Mouse (Mus musculus): ENCODE data around the gene Trim46.
"Not testable (repeated sequence)": the region's sequence is repeated elsewhere in the genome, so short reads cannot be mapped to it uniquely, and the experiment has no call there.

Gene Trim46

GRCm38 (mm10) chr3:89232614-89233013, 13.5 kb downstream of the Trim46 start:
- no peak for DNase-seq (ENCODE audit: low read depth)

- no peak for DNase-seq (ENCODE audit: low read depth)
Measured at GRCm38 (mm10) chr3:89231772-89232275, 14.3 kb downstream of the Trim46 start.

DNA sequence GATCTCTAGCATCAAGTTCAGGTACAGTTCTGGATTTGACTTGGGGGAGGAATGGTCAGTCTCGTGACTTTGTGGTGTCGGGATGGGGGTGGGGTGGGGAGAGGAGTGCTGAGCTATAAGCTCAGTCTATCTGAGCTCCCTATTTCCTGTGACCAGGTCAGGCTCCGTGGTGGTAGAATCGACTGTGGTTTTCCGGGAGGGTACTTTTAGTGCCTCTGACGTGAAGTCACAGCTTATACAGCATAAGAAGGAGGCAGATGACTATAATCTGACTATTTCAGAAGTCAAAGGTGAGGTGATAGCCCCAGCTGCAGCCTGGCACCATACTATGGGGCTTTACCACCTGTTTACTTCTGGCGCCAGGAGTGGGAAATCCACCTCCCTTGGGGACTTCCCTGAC, 14.8 kb downstream of the Trim46 start:
- no peak for DNase-seq (ENCODE audit: low read depth)

DNA sequence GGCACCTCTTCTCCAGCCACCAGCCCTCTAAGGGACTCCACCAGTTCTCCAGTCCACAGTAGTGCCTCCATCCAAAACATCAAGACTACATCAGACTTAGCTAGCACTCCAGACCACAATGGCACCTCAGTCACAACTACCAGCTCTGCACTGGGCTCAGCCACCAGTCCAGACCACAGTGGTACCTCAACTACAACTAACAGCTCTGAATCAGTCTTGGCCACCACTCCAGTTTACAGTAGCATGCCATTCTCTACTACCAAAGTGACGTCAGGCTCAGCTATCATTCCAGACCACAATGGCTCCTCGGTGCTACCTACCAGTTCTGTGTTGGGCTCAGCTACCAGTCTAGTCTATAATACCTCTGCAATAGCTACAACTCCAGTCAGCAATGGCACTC, 15.5 kb downstream of the Trim46 start:
- no peak for DNase-seq (ENCODE audit: low read depth)

DNA sequence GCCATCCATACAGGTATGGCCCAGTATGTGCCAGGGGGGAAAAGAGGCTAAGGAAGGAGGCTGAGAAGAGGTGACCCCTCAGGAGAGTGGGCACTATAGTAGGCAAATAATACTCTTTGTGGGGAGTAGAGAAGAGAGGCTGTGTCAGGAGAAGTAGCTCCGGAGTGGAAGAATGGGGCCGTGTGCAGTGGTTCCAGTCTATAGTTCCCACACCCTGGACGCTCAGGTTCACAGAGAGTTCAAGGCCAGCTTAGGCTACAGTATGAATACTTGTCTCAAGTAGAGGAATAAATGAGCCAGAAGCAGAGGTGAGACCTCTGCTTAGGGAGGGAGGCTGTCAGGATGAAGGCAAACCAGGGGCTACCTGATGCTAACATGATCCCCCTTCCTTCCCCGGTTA, 16.8 kb downstream of the Trim46 start:
- DNase-seq (ENCODE audit: low read depth) = no peak

DNA sequence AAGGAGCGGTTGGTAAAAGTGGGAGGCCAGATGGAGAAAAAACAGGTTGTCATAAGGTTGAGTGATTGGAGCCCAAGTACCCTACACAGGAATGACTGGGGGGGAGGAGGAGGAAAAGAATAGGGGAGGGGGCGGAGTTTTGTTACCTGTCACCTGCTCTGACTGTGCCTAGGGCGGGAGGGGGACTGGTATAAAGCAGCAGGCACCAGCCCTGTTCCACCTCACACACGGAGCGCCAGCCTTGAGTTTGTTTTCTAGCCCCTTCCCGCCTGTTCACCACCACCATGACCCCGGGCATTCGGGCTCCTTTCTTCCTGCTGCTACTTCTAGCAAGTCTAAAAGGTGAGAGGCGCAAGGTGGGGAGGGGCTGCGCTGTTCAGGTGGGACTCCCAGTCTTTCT, 17.3 kb downstream of the Trim46 start, which contains the start of gene Muc1:
Muc1 (plus strand) TSS at position 222 of the 400 bp plus-strand sequence.
- no peak for DNase-seq (ENCODE audit: low read depth)

GRCm38 (mm10) chr3:89228180-89228549, 17.9 kb downstream of the Trim46 start:
- DNase-seq (ENCODE audit: low read depth) = peak; percentile 74

DNA sequence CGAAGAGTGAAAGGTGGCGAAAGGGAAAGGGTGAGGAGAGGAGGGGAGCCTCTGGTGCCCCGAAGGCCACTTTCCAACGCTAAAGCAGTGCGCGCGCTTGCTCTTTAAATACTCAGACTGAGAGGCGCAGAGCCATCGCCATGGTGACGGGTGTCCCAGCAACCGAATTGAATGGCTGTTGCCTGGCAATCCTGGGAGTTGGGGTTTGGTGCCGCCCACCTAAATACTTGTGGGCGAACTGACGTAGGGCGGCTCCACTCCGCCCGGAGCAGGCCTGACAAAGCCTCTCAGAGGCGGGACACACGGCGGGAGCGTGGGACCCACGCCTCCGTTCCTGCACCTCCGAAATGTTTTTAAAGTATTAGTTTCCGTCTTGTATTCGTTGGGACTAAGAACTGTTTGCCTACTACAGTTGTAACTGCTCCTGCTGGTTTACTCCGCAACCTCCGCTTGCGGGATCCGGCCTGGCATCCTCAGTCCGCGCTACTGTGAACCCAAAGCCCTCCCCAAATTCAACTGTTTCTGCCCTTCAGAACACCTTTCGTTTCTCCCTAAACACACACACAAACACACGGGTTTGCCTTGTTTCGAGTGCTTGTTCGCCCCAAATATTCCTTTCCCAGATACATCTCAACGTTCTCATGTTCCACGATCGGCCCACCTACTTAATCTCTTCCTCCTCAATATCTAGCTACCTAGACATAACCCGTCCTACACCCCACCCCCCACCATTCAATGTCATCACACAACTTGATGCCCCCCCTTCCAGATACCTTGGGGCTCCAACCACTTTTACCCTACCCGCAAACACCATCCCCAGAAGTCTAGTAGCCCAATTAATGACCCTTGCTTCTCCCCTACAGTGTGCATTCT, 18.6 kb downstream of the Trim46 start:
- peak; percentile 72 for DNase-seq (ENCODE audit: low read depth)

GRCm38 (mm10) chr3:89226900-89227299, 19.2 kb downstream of the Trim46 start, which contains the start of gene Mtx1:
TSS of gene Mtx1 (minus strand) at chr3:89227088.
- no peak for DNase-seq (ENCODE audit: low read depth)

DNA sequence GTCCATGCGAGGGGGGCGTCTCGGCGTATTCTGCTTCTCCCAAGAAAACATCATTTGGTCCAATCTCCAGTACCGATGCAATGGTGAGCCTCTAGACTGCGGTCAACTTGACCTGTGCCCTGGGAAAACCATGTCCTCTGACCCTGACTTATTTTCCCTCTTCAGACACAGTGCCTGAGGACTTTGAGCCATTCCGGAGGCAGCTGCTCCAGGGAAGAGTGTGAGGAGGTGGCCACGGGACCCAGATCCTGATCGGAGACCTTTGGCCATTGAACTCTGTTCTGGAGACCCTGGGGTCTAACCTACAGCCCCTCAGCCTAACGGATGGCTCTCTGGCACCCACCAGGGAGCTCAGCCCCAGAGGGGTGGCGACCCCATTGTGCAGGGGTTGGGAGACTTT, 19.7 kb downstream of the Trim46 start:
- no peak for DNase-seq (ENCODE audit: low read depth)

DNA sequence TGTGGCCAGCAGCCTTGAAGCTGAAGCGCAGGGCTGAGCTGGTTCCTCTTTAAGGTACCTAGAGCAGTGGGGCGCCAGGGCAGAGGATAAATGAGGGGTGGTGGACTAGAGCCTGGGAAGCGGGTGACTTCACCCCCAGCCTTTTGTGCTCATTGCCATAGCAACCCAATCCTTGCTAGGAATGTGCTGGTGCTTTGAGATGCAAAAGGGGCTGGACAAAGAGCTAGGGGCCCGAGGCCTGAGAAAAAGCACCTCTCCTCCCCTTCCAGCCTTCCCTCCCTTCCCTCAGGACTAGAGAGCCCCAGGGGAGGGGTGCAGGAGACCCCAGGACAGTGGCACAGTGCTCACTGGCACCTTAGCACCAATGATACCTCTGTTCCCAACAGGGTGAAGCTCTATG, 20.2 kb downstream of the Trim46 start:
- DNase-seq (ENCODE audit: low read depth) = no peak

- DNase-seq (ENCODE audit: low read depth) = no peak
Measured at GRCm38 (mm10) chr3:89225321-89225815, 20.7 kb downstream of the Trim46 start.

DNA sequence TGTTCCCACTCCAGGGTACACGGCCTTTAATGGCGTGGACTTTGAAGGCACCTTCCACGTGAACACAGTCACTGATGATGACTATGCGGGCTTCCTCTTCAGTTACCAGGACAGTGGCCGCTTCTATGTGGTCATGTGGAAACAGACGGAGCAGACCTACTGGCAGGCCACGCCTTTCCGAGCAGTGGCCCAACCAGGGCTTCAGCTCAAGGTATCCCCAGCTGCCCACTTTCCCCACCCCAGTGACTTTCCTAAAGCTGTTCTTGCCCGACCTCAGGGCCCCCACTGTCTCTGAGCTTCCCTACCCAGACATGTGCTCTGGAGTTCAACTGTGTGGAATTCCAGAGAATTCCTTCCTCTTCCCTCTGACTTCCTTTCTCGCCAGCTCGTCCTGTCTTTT, 21.3 kb downstream of the Trim46 start:
- no peak for DNase-seq (ENCODE audit: low read depth)

- no peak for DNase-seq (ENCODE audit: low read depth)
Measured at GRCm38 (mm10) chr3:89221167-89221566, 24.9 kb downstream of the Trim46 start.

- DNase-seq (ENCODE audit: low read depth) = no peak
Measured at GRCm38 (mm10) chr3:89219546-89219945, 26.6 kb downstream of the Trim46 start.

DNA sequence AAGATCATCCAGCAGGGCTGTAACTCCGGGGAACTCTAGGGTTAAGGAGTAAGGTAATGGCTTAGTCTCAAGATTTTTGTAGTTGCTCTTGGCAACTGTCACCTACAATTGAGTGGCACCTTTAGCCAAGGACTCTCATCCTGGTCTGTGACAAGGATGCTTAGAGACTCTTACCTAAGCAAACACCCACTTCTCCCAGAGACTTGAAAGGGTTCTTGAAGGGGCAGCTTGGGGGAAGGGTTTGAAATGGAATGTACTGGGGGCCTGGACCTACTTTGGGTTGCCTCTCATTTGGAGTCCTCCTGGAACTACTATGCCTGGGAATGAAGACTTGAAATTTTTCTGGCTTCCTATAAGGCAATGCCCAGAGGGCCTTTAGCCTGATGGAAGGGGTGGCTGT, 27.8 kb downstream of the Trim46 start:
- DNase-seq (ENCODE audit: low read depth) = no peak

DNA sequence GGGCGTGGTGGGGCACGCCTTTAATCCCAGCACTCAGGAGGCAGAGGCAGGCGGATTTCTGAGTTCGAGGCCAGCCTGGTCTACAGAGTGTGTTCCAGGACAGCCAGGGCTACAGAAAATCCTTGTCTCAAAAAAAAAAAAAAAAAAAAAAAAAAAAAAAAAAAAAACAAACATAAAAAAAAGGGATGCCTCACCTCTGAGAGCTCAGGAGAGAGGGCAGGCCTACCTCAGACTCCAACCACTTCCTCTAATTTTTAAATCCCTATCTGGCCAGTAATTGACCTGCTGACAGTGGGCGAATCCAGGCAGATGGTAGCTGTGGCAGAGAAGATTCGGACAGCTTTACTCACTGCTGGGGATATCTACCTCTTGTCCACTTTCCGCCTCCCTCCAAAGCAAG, 29.7 kb downstream of the Trim46 start:
- DNase-seq (ENCODE audit: low read depth) = not testable (repeated sequence)

DNA sequence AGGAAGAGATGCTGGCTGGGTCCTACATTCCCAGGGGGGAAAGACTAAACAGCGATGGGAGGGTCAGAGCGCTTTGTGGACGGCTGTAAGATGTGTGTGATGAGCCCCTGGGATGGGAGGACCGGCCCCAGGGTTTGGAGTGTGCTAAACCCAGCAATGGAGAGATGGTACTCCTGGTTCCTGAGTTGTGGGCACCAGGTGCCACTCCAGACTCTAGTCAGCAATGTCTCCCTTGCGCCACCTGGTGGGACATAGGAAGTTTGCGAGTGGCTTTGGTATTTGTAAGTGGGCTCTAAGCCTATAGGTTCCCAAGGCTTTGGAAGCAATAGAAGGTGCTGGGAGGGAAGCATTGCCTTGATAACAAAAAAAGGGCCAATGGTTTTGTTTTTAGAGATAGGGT, 30.3 kb downstream of the Trim46 start:
- peak; percentile 90 for DNase-seq (ENCODE audit: low read depth)

DNA sequence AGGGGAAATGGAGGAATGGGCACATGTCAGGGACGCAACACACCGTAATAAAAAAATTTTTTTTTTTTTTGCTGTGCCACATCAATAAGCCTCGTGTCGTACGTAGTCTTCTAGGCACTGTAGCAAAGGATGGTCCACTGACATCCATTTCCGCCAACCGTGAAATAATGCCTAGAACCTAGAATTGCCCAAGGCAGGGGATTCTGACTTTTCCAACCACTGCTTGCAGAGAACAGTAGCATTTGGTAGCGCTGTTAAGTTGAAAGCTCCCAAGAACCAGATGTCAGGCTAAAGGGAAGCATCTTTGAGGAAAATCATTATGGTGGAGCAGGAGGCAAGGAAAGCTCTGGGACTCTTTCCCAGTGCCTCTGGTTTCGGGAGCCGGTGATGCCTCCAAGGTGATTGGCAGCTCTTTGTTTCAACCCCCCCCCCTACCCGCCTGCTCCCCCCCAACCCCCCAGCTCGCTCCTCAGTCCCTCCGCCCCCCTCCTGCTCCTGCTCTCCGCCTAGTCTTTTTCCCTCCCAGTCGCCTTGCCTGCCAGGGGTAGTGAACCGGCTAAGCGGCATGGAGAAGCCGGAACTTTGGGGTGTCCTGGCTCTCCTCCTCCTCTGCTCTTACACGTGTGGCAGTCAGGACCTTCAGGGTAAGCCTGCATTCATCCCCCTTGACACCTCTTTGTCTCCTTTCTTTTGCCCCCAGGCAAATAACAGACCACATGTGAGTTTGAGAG, 31.3 kb downstream of the Trim46 start, which contains the start of gene Thbs3:
Thbs3 (plus strand) TSS at position 500 of the 731 bp plus-strand sequence.
- no peak for DNase-seq (ENCODE audit: low read depth)

DNA sequence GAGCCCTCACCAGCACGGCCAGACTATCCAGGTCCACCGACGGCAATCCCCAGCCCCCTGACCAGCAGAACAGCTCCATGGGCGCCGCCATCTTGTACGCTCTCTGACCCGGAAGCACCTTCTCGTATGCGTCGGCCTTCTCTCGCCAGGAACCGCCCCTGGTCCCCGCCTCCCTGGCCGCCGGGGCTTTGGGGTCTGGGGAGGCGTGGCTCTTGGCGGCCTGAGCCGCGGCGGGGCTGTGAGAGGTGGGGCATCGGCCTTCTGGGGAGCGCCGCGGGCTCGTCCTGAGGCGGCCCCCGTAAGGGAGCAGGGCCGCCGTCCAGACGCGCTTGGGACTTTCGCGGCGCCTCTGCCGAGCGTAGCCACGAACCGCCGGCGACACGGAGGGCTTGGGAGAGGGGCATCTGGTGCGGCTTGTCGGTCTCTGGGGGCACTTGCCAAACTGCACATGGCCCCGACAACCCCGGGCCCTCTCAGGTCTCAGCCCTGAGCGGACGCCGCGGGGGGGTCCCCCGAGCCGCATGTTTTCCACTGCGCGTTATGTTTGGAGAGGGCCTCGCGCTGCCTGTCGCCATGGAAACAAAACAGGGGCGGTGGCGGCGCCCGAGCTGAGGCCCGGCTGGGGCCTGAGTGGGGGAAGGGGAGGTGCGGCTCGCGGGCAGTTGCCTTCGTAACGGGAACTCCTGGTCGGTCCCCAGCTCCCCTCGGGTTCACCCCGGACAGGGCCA, 32.1 kb downstream of the Trim46 start:
- DNase-seq (ENCODE audit: low read depth) = peak; percentile 87

DNA sequence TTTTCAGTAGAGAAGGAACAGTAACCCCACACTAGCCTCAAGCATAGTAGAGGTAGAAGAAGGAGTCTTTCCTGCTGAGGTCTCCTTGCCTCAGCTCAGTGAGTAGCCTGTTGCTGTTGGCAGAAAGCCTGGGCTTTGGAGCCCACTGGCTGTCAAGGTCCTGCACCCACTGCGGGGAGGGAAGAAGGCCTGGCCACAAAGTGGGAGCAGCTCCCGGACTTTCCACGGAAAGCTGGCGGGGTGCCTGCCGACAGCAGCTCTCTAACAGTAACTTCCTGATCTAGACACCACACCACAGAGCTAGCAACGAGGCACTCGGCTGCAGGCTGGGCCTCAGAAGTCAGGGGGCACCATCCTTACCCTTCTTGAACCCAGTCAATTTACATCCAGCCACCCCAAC, 35.4 kb downstream of the Trim46 start:
- DNase-seq (ENCODE audit: low read depth) = no peak

GRCm38 (mm10) chr3:89210162-89210561, 35.9 kb downstream of the Trim46 start:
- no peak for DNase-seq (ENCODE audit: low read depth)
